Mouse (Mus musculus) megakaryocyte progenitor cell, adult 5-6 weeks (primary cell): ENCODE data around the gene Cyp2d26. TPM values are rescaled to one million over a fixed set of nuclear protein-coding genes. Genes with fewer than 3 reads are reported as not detected.
"Not testable (repeated sequence)": the region's sequence is repeated elsewhere in the genome, so short reads cannot be mapped to it uniquely, and the experiment has no call there.

Experiments
- ATAC-seq: replicated peaks from 2 replicates; pipeline ENCODE4 v1.8.0; 2016; ENCODE audit warnings: mild to moderate bottlenecking, moderate TSS enrichment, inconsistent platforms; ENCODE audit not compliant: poor library complexity
- total RNA-seq, 2 experiments: library from RNA; stranded (forward) in 1 of 2; stranded (reverse) in 1 of 2; fragments of 157-497, 149-512 nt in 1 of 2; fragments of 200-1000 nt in 1 of 2; gene quantifications; 2 replicates each; pipeline versions ENCODE4 v1.2.3 to v1.2.4; 2015 to 2017

Cyp2d26 gene
- total RNA-seq (2015) (not detected in 2 replicates), total RNA-seq (2017) (not detected in 2 replicates)

GRCm38 (mm10) chr15:82794277-82794676, at the start of gene Cyp2d26:
Gene Cyp2d26 (minus strand): TSS chr15:82794294.
- ATAC-seq = no peak

- no peak for ATAC-seq
Observed at GRCm38 (mm10) chr15:82839146-82839545, 45.1 kb upstream of the Cyp2d26 start.

- no peak for ATAC-seq
Observed at GRCm38 (mm10) chr15:82829917-82830316, 35.8 kb upstream of the Cyp2d26 start.

GRCm38 (mm10) chr15:82825866-82826265, 31.8 kb upstream of the Cyp2d26 start:
- ATAC-seq = no peak

- ATAC-seq = no peak
Observed at GRCm38 (mm10) chr15:82822347-82822746, 28.3 kb upstream of the Cyp2d26 start.

- no peak for ATAC-seq
Observed at GRCm38 (mm10) chr15:82821657-82822056, 27.6 kb upstream of the Cyp2d26 start.

GRCm38 (mm10) chr15:82815296-82815695, 21.2 kb upstream of the Cyp2d26 start:
- no peak for ATAC-seq

- peak; percentile 73 for ATAC-seq
Observed at GRCm38 (mm10) chr15:82814806-82815205, 20.7 kb upstream of the Cyp2d26 start.

- no peak for ATAC-seq
Observed at GRCm38 (mm10) chr15:82814321-82814720, 20.2 kb upstream of the Cyp2d26 start.

GRCm38 (mm10) chr15:82810556-82810955, 16.5 kb upstream of the Cyp2d26 start:
- peak; percentile 82 for ATAC-seq

GRCm38 (mm10) chr15:82809511-82809910, 15.4 kb upstream of the Cyp2d26 start:
- ATAC-seq = peak; percentile 56

GRCm38 (mm10) chr15:82806969-82807763, 13.1 kb upstream of the Cyp2d26 start:
- no peak for ATAC-seq

GRCm38 (mm10) chr15:82804708-82805639, 10.9 kb upstream of the Cyp2d26 start:
- peak; percentile 84 for ATAC-seq

GRCm38 (mm10) chr15:82795936-82796440, 1.9 kb upstream of the Cyp2d26 start:
- no peak for ATAC-seq

GRCm38 (mm10) chr15:82793868-82794267, 226 bp downstream of the Cyp2d26 start:
- ATAC-seq = no peak

- ATAC-seq = no peak
Observed at GRCm38 (mm10) chr15:82793454-82793853, 640 bp downstream of the Cyp2d26 start.

GRCm38 (mm10) chr15:82792566-82792965, 1.5 kb downstream of the Cyp2d26 start:
- no peak for ATAC-seq

- ATAC-seq = no peak
Observed at GRCm38 (mm10) chr15:82784581-82784980, 9.5 kb downstream of the Cyp2d26 start.

GRCm38 (mm10) chr15:82783800-82784199, 10.3 kb downstream of the Cyp2d26 start:
- no peak for ATAC-seq

GRCm38 (mm10) chr15:82777856-82778255, 16.2 kb downstream of the Cyp2d26 start:
- ATAC-seq = not testable (repeated sequence)

- no peak for ATAC-seq
Observed at GRCm38 (mm10) chr15:82765943-82766342, 28.2 kb downstream of the Cyp2d26 start.
